13 mouse cellular contexts compared by ENCODE assay signal in genomic region chr17:84611971-84612370, GRCm38 (mm10). TPM values are rescaled to one million over a fixed set of nuclear protein-coding genes. Genes with fewer than 3 reads are reported as not detected.
A peak's percentile ranks its signal among the peaks of the same experiment; 100 is the strongest.
DNase-seq lines count a peak whose midpoint lies in the region; ATAC-seq and TF ChIP-seq lines count a peak whose summit lies in the region.
"Had no signal": no experiment of that assay in that cellular context is flagged by ENCODE, and none has a peak within 500 bp of the region (broad histone marks: within the 10 kb centered on the region; RNA-seq: fewer than 3 reads in every experiment).

No protein-coding gene starts in this region.

- H3K4me2 ChIP-seq in liver, embryonic 15.5 days = no peak overlapping the region
- H3K4me2 ChIP-seq: limb, embryonic 15.5 days had no signal

- no peaks in the 10 kb centered on the region for H3K4me1 ChIP-seq in liver, embryonic 15.5 days (replicated peaks)
- H3K4me1 ChIP-seq in embryonic fibroblast, embryonic 13.5 days (ENCODE audit: control insufficient read depth, insufficient read depth, low read length) = no peaks in the 10 kb centered on the region
- H3K4me1 ChIP-seq: forebrain, embryonic 10.5 days; limb, embryonic 15.5 days had no signal

- TF ChIP-seq POLR2A in embryonic fibroblast, embryonic 13.5 days (IDR thresholded peaks at IDR 0.05; ENCODE audit: low read depth, low read length) = no peak

- no peaks in the 10 kb centered on the region for H3K27me3 ChIP-seq in liver, embryonic 15.5 days
- H3K27me3 ChIP-seq: limb, embryonic 15.5 days had no signal

- WGBS in liver, embryonic 15.5 days (ENCODE audit: insufficient replicate concordance) = 47% methylated on average over 7 of the region's 7 CpGs

- H3K4me3 ChIP-seq in liver, embryonic 15.5 days (replicated peaks) = no peak overlapping the region
- H3K4me3 ChIP-seq in embryonic fibroblast, embryonic 13.5 days (ENCODE audit: insufficient read depth, low read length) = no peak overlapping the region
- H3K4me3 ChIP-seq: forebrain, embryonic 10.5 days; limb, embryonic 15.5 days; megakaryocyte, embryonic 14.5 days had no signal

- H3K36me3 ChIP-seq in liver, embryonic 15.5 days (replicated peaks) = no peaks in the 10 kb centered on the region

- 0 out of 2 replicates have a peak, but pooled peaks cover 5% of the 10 kb centered on the region for H3K9me3 ChIP-seq in liver, embryonic 15.5 days (replicated peaks)
- H3K9me3 ChIP-seq: limb, embryonic 15.5 days had no signal

- peak; percentile 55 for DNase-seq in gastrocnemius, adult 18-20 months (ENCODE audit: low spot score)
- no peak for DNase-seq in gastrocnemius, postnatal 4 days (ENCODE audit: low spot score in 2 of 2)
- DNase-seq in liver = no peak
- DNase-seq in lung, postnatal 36 days = peak; percentile 61
- DNase-seq in spleen, postnatal 14 days (ENCODE audit: low spot score in 2 of 2) = no peak
- no peak for DNase-seq in right cerebral cortex, adult 18-20 months
- DNase-seq: B cell, adult 2 months; layer of hippocampus, postnatal 36 days had no signal

- H3K9ac ChIP-seq in liver, embryonic 15.5 days = no peak overlapping the region
- H3K9ac ChIP-seq: limb, embryonic 15.5 days had no signal

- TF ChIP-seq CTCF in embryonic fibroblast, embryonic 13.5 days (IDR thresholded peaks at IDR 0.05; ENCODE audit: borderline replicate concordance, insufficient read depth, low read length) = no peak

- 0 out of 2 replicates have a peak, but pooled peaks have one; percentile 44 for ATAC-seq in liver, embryonic 15.5 days (ENCODE audit: insufficient read depth)

- no peak overlapping the region for H3K27ac ChIP-seq in liver, embryonic 15.5 days (replicated peaks)
- peak overlapping the region; percentile 28; the same call in 1 of the 2 replicates for H3K27ac ChIP-seq in embryonic fibroblast, embryonic 13.5 days (ENCODE audit: insufficient read depth, low read length)
- H3K27ac ChIP-seq: forebrain, embryonic 10.5 days; limb, embryonic 15.5 days had no signal

RNA-seq across cellular contexts. Expression of gene Dync2li1, which starts 14.3 kb away (rescaled TPM):
- 1 to 10 TPM; 2.5 to 3.6 TPM for total RNA-seq in gastrocnemius, adult 18-20 months (2021)
- 1 to 10 TPM; 6.8 TPM for total RNA-seq in gastrocnemius, postnatal 4 days (2021)
- 2.2 and 2.4 TPM in 2 replicates for polyA plus RNA-seq in liver, embryonic 15.5 days (2015; fragmentation: Nextera tagmentation; extraction: Ambion mirVana)
- 18.9 and 21.4 TPM in 2 replicates for polyA plus RNA-seq in embryonic fibroblast, embryonic 13.5 days (2011; ENCODE audit: insufficient read length, low read depth, missing spikeins)

Comparison
In these comparisons a context has a peak if more than half of its experiments do, and no peak if none do; other contexts are left out.
1. DNase-seq: peak in gastrocnemius, adult 18-20 months (single experiment) and lung, postnatal 36 days (single experiment); none in gastrocnemius, postnatal 4 days (0 of 2), liver (single experiment), spleen, postnatal 14 days (0 of 2) and right cerebral cortex, adult 18-20 months (single experiment).